Mouse (Mus musculus) kidney, adult 2 months (tissue): Measurements from ENCODE around the gene Heatr6.

Experiments used
- CTCF ChIP-seq: fragments of 200-500 bp; conservative IDR thresholded peaks from 2 replicates; pipeline ENCODE4 v1.5.1; 2011; ENCODE audit warnings: low read depth, mild to moderate bottlenecking, control low read depth, low read length, moderate library complexity, mixed read lengths; ENCODE audit not compliant: insufficient read depth, insufficient read length
- POLR2A ChIP-seq: fragments of 200-500 bp; IDR thresholded peaks from one replicate; pipeline ENCODE4 v1.6.1; 2011; ENCODE audit warnings: low read depth, low read length, control low read depth

DNA sequence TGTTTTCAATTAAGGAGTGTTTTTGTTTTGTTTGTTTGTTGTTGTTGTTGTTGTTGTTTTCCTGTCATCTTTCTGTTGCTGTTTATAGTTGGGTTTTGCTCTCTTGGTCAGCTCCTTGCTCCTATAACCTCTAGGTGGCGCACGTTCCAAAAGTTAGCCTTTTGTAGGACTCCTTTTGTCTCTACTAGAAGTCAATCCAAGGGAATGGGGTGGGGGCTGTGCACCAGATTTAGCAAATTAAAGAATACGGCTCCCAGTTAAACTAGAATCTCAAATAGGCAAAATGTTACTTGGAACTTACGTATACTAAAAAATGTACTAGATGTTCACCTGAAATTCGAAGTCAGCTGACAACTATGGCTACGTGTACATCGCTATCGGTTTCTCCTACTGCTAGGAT, 48.7 kb downstream of the Heatr6 start:
- 0 out of 2 replicates have a peak, but pooled peaks have one; percentile 27 for TF ChIP-seq CTCF
- TF ChIP-seq POLR2A: no peak
